Mouse (Mus musculus) neural tube, embryonic 15.5 days (tissue): ENCODE measurements around the gene Arsg. TPM values are rescaled to one million over a fixed set of nuclear protein-coding genes. Genes with fewer than 3 reads are reported as not detected.

Source experiments
- ATAC-seq: fragments of 200-750 bp; cut with Nextera tagmentation; 2 replicates; pipeline ENCODE4 v1.8.0; 2017; ENCODE audit warnings: mild to moderate bottlenecking, moderate TSS enrichment, moderate library complexity; ENCODE audit not compliant: low FRiP score
- H3K27ac ChIP-seq: fragments of 300-500 bp; sonication (generic); replicated peaks from 2 replicates; pipeline ENCODE4 v1.5.1; 2015; ENCODE audit warnings: mild to moderate bottlenecking, inconsistent platforms
- H3K27me3 ChIP-seq: fragments of 300-500 bp; sonication (generic); replicated peaks from 2 replicates; pipeline ENCODE4 v1.6.1; 2015; ENCODE audit warnings: inconsistent platforms
- H3K36me3 ChIP-seq: fragments of 300-500 bp; sonication (generic); 2 replicates; pipeline ENCODE4 v1.6.1; 2015; ENCODE audit warnings: inconsistent platforms
- H3K4me1 ChIP-seq: fragments of 300-500 bp; sonication (generic); 2 replicates; pipeline ENCODE4 v1.6.1; 2015; ENCODE audit warnings: inconsistent platforms
- H3K4me2 ChIP-seq: fragments of 300-500 bp; sonication (generic); 2 replicates; pipeline ENCODE4 v1.6.1; 2015; ENCODE audit warnings: inconsistent platforms, mild to moderate bottlenecking, moderate library complexity
- H3K4me3 ChIP-seq: fragments of 300-500 bp; sonication (generic); replicated peaks from 2 replicates; pipeline ENCODE4 v1.5.1; 2015; ENCODE audit warnings: mild to moderate bottlenecking, inconsistent platforms
- H3K9ac ChIP-seq: fragments of 300-500 bp; sonication (generic); replicated peaks from 2 replicates; pipeline ENCODE4 v1.6.1; 2015; ENCODE audit warnings: mild to moderate bottlenecking, inconsistent platforms
- H3K9me3 ChIP-seq: fragments of 300-500 bp; sonication (generic); replicated peaks from 2 replicates; pipeline ENCODE4 v1.6.1; 2016; ENCODE audit warnings: inconsistent platforms
- WGBS: fragments of 180-500 bp; shearing (Covaris S2); methylation state at CpG from one replicate; pipeline ENCODE4 v1.1.7; 2015; ENCODE audit warnings: mixed read lengths; 5-methylcytosine and 5-hydroxymethylcytosine counted together
- polyA plus RNA-seq: library from polyadenylated mRNA; unstranded; fragments of >200 nt; fragmentation: Nextera tagmentation; extraction: Ambion mirVana; gene quantifications from 2 replicates; pipeline ENCODE4 v1.2.1, GENCODE M21; 2015

The Arsg gene
- polyA plus RNA-seq, 1 experiment from 2014 or later: 2.8 TPM

GRCm38 (mm10) chr11:109574604-109575003 is 101.4 kb downstream of the Arsg start:
- H3K9ac ChIP-seq: no peak overlapping the region
- no peaks in the 10 kb centered on the region for H3K27me3 ChIP-seq
- H3K4me3 ChIP-seq: no peak overlapping the region
- H3K4me2 ChIP-seq: no peak overlapping the region
- no peaks in the 10 kb centered on the region for H3K36me3 ChIP-seq
- no peak overlapping the region for H3K27ac ChIP-seq
- H3K9me3 ChIP-seq: no peaks in the 10 kb centered on the region
- WGBS: 91% methylated on average over 2 of the region's 2 CpGs
- no peaks in the 10 kb centered on the region for H3K4me1 ChIP-seq
- ATAC-seq: no peak

DNA sequence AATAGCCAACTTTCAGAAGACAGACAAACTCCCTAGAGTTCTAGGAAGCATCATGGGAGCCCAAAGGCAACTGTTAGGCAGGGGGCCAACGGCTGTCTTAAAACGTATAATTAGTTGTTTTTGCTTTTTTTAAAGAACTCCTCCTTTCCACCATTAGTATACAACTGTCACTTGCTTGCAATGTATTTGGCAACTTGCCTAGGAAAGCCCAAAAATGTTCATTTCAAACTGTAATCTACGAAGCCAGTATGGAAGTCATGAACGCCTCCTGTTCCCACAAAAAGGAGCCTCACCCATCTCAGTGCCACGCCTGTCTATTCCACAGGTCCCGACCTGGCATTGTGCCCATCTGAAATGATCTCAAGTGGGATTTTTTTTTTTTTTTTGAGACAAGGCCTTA is 102.7 kb downstream of the Arsg start:
- no peaks in the 10 kb centered on the region for H3K36me3 ChIP-seq
- ATAC-seq: no peak
- no peak overlapping the region for H3K4me3 ChIP-seq
- no peak overlapping the region for H3K4me2 ChIP-seq
- H3K27me3 ChIP-seq: no peaks in the 10 kb centered on the region
- H3K9me3 ChIP-seq: no peaks in the 10 kb centered on the region
- H3K27ac ChIP-seq: no peak overlapping the region
- no peaks in the 10 kb centered on the region for H3K4me1 ChIP-seq
- no peak overlapping the region for H3K9ac ChIP-seq
- 85% methylated on average over 6 of the region's 6 CpGs for WGBS

DNA sequence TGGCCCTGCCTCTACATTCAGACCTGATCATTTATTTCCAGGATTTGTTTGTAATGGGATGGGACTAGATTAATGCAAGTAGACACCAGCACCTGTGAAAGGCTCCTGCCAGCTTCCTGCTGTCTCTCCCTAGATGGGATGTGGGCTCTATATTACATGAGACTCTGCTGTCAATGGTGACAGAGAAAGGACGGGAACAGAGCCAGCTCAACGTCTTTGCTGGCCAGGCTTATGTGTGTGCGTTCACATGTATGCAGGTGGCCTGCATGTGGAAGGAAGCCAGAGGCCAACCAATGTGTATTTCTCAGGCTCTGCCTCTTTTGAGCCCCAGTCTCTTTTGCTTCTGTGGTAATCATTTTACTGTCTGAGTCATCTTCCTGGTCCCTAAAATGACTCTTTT is 105.4 kb downstream of the Arsg start:
- Histone ChIP-seq H3K9me3 (no peaks in the 10 kb centered on the region), H3K4me3 (no peak overlapping the region), H3K4me1 (no peaks in the 10 kb centered on the region), H3K27me3 (no peaks in the 10 kb centered on the region), H3K9ac (no peak overlapping the region), H3K27ac (no peak overlapping the region), H3K36me3 (0 out of 2 replicates have a peak, but pooled peaks cover 3% of the 10 kb centered on the region), H3K4me2 (no peak overlapping the region)
- WGBS: 76% methylated on average over 3 of the region's 3 CpGs
- no peak for ATAC-seq

DNA sequence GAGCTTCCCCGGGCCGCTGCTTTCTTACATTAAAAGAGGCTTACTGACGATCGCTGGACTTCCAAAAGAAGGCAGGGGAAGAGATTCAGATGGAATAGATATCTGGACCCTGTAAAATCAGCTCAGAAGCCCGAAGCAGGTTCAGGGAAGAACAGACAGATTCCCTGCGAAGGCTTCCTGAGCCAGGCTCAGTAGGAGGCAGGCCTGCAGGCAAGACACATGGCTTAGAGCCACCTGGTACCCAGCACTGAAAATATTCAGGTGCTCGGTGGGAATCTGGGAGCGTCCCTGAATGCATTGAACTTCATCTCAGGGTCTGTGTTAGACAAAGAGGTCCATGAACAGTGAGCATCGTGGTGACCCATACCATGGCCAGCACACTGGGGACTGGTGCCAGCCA is 106.8 kb downstream of the Arsg start:
- H3K27ac ChIP-seq: no peak overlapping the region
- no peak for ATAC-seq
- H3K9ac ChIP-seq: no peak overlapping the region
- no peaks in the 10 kb centered on the region for H3K9me3 ChIP-seq
- 0 out of 2 replicates have a peak, but pooled peaks cover 3% of the 10 kb centered on the region for H3K36me3 ChIP-seq
- H3K4me3 ChIP-seq: no peak overlapping the region
- H3K4me2 ChIP-seq: no peak overlapping the region
- no peaks in the 10 kb centered on the region for H3K4me1 ChIP-seq
- 79% methylated on average over 9 of the region's 9 CpGs for WGBS
- no peaks in the 10 kb centered on the region for H3K27me3 ChIP-seq

DNA sequence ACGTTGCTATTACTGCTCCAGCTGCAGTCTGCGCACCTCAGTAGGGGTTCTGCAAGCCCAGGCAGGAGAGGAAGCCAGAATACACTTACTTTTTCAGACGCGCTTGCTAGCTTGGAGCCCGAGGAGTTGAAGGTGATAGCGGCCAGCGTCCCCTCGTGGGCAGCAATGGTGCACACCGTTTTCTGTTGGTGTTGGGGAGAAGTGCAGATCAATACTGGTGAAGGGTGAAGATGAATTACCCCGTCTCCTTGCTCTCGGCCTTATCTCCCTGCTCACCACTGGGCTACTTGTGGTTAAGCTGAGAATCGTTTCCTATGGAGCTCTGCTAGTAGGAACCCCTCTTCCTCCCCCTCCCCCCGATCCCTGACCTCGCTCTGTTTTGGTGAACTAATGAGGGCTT is 110.8 kb downstream of the Arsg start:
- WGBS: 80% methylated on average over 14 of the region's 14 CpGs
- no peak overlapping the region for H3K9ac ChIP-seq
- no peaks in the 10 kb centered on the region for H3K27me3 ChIP-seq
- no peak overlapping the region for H3K4me2 ChIP-seq
- no peak overlapping the region for H3K27ac ChIP-seq
- no peaks in the 10 kb centered on the region for H3K4me1 ChIP-seq
- H3K9me3 ChIP-seq: no peaks in the 10 kb centered on the region
- no peak overlapping the region for H3K4me3 ChIP-seq
- H3K36me3 ChIP-seq: 0 out of 2 replicates have a peak, but pooled peaks cover 3% of the 10 kb centered on the region
- ATAC-seq: no peak

DNA sequence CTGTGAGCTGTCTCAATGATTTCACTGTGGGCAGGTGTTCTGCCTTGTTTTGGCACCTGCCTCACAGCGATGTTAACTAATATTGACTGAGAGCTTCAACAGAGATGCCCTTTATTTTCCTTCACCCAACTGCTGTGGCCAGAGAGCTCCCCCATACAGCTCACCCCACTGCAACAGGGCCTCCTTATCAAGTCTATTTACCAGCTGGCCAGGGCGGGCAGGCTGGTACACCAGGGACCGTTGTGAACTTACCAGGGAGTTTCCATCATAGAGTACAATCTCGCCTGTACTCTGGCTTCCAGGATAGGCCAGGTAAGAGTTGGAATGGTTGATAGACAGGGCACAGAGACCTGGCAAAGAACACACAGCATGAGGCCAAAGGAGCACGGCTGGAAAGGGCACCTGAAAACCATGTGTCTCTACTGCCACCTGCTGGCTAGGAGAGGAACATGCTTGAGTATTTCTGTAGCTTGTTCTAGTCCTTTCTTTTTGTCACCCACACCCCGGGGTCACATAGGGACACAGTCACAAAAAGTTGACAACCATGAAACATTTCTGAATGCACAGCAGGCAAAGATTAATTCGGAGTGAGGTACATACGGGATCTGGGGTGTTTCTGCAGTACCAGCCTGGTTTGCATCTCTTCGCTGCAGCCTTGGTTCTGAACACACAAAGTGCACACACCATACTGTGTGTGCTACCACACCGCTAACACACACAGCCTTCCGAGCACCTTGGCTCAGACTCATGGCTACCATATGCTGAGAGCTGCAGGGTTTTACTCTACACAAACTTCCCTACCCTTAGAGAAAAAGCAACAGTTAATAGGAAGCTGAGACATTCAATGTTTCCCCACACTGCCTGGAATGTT is 111.9 kb downstream of the Arsg start:
- H3K36me3 ChIP-seq: 0 out of 2 replicates have a peak, but pooled peaks cover 3% of the 10 kb centered on the region
- H3K4me1 ChIP-seq: no peaks in the 10 kb centered on the region
- ATAC-seq: peak; percentile 59; the same call in 1 of the 2 replicates
- H3K4me2 ChIP-seq: no peak overlapping the region
- no peaks in the 10 kb centered on the region for H3K27me3 ChIP-seq
- no peaks in the 10 kb centered on the region for H3K9me3 ChIP-seq
- 47% methylated on average over 11 of the region's 11 CpGs for WGBS
- no peak overlapping the region for H3K4me3 ChIP-seq
- H3K27ac ChIP-seq: no peak overlapping the region
- H3K9ac ChIP-seq: no peak overlapping the region

GRCm38 (mm10) chr11:109586424-109586823 is 113.2 kb downstream of the Arsg start:
- 0 out of 2 replicates have a peak, but pooled peaks cover 3% of the 10 kb centered on the region for H3K36me3 ChIP-seq
- H3K9ac ChIP-seq: no peak overlapping the region
- no peak overlapping the region for H3K27ac ChIP-seq
- H3K27me3 ChIP-seq: no peaks in the 10 kb centered on the region
- no peaks in the 10 kb centered on the region for H3K9me3 ChIP-seq
- no peak for ATAC-seq
- no peak overlapping the region for H3K4me2 ChIP-seq
- WGBS: 87% methylated on average over 2 of the region's 2 CpGs
- H3K4me1 ChIP-seq: no peaks in the 10 kb centered on the region
- H3K4me3 ChIP-seq: no peak overlapping the region

DNA sequence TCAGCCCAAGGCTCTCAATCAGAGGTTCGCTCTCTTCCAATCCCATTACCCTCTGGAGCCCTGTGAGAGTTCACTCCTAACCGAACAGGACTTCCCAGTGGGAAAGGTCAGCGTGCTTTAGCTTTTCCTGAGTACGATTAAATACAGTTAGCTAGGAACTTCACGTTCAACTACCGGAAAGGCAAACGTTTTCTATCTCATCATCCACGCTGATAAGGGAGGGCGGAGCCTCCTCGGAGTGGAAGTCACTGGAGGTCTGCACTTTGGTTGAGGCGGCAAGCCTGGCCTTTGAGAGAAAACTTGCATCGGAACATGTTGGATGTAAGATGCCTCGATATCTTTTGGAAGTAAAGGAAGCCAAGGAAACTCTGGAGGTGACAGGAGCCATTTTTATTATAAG is 113.8 kb downstream of the Arsg start:
- H3K4me3 ChIP-seq: no peak overlapping the region
- WGBS: 74% methylated on average over 13 of the region's 13 CpGs
- H3K27me3 ChIP-seq: no peaks in the 10 kb centered on the region
- no peaks in the 10 kb centered on the region for H3K4me1 ChIP-seq
- no peaks in the 10 kb centered on the region for H3K9me3 ChIP-seq
- 0 out of 2 replicates have a peak, but pooled peaks cover 2% of the 10 kb centered on the region for H3K36me3 ChIP-seq
- no peak overlapping the region for H3K9ac ChIP-seq
- no peak overlapping the region for H3K27ac ChIP-seq
- ATAC-seq: no peak
- H3K4me2 ChIP-seq: no peak overlapping the region

GRCm38 (mm10) chr11:109587638-109588374 is 114.6 kb downstream of the Arsg start:
- H3K36me3 ChIP-seq: no peaks in the 10 kb centered on the region
- no peak overlapping the region for H3K4me3 ChIP-seq
- WGBS: 77% methylated on average over 15 of the region's 15 CpGs
- no peak overlapping the region for H3K9ac ChIP-seq
- no peak overlapping the region for H3K4me2 ChIP-seq
- ATAC-seq: no peak
- no peaks in the 10 kb centered on the region for H3K4me1 ChIP-seq
- H3K9me3 ChIP-seq: no peaks in the 10 kb centered on the region
- no peaks in the 10 kb centered on the region for H3K27me3 ChIP-seq
- H3K27ac ChIP-seq: no peak overlapping the region

GRCm38 (mm10) chr11:109590012-109590411 is 116.8 kb downstream of the Arsg start:
- WGBS: 90% methylated on average over 8 of the region's 8 CpGs
- H3K4me1 ChIP-seq: no peaks in the 10 kb centered on the region
- no peak overlapping the region for H3K4me3 ChIP-seq
- H3K27me3 ChIP-seq: no peaks in the 10 kb centered on the region
- ATAC-seq: no peak
- H3K9me3 ChIP-seq: no peaks in the 10 kb centered on the region
- no peak overlapping the region for H3K4me2 ChIP-seq
- no peaks in the 10 kb centered on the region for H3K36me3 ChIP-seq
- H3K9ac ChIP-seq: no peak overlapping the region
- H3K27ac ChIP-seq: no peak overlapping the region

GRCm38 (mm10) chr11:109591511-109591910 is 118.3 kb downstream of the Arsg start:
- Histone ChIP-seq H3K27me3 (no peaks in the 10 kb centered on the region), H3K36me3 (no peaks in the 10 kb centered on the region), H3K4me2 (no peak overlapping the region), H3K9me3 (no peaks in the 10 kb centered on the region), H3K4me3 (no peak overlapping the region), H3K27ac (no peak overlapping the region), H3K4me1 (no peaks in the 10 kb centered on the region), H3K9ac (no peak overlapping the region)
- ATAC-seq: no peak
- WGBS: 93% methylated on average over 4 of the region's 4 CpGs
